Mouse (Mus musculus): ENCODE measurements around the gene Isyna1.

GRCm38 (mm10) chr8:70630532-70631381 is 36.6 kb downstream of the Isyna1 start:
- TF ChIP-seq CHD2 (IDR thresholded peaks at IDR 0.05; ENCODE audit: low read depth, low read length) (no peak), ZC3H11A (IDR thresholded peaks at IDR 0.05; ENCODE audit: borderline replicate concordance, low read depth, low read length) (no peak), ZNF384 (IDR thresholded peaks at IDR 0.05; ENCODE audit: low read depth, low read length) (no peak)
